Mouse (Mus musculus): ENCODE measurements around the gene Arhgap10.

- no peak for TF ChIP-seq TAL1 (IDR thresholded peaks at IDR 0.05; ENCODE audit: low read length)
- TF ChIP-seq GATA1 (IDR thresholded peaks at IDR 0.05; ENCODE audit: low read length): no peak
Observed at GRCm38 (mm10) chr8:77461392-77461791, 56.4 kb downstream of the Arhgap10 start.
